Comparison of ENCODE assay signal across 8 mouse cellular contexts in genomic region chr5:139483171-139483848, GRCm38 (mm10). TPM values are rescaled to one million over a fixed set of nuclear protein-coding genes. Genes with fewer than 3 reads are reported as not detected.
A peak's percentile ranks its signal among the peaks of the same experiment; 100 is the strongest.
DNase-seq lines count a peak whose midpoint lies in the region; ATAC-seq and TF ChIP-seq lines count a peak whose summit lies in the region.

No protein-coding gene starts in this region.

- peak overlapping the region; percentile 77 for H3K4me2 ChIP-seq in embryonic facial prominence, embryonic 14.5 days (ENCODE audit: low read depth, low read length)
- peak overlapping the region; percentile 73 for H3K4me2 ChIP-seq in limb, embryonic 15.5 days
- H3K4me2 ChIP-seq in neural tube, embryonic 12.5 days (replicated peaks), result peak overlapping the region; percentile 93

- DNase-seq in layer of hippocampus, adult 2 months (ENCODE audit: low spot score in 2 of 2), result no peak
- DNase-seq in layer of hippocampus, adult 8-10 months (ENCODE audit: low spot score in 2 of 2), result no peak
- DNase-seq in embryonic facial prominence, embryonic 14.5 days (ENCODE audit: low spot score), result no peak
- no peak for DNase-seq in right cerebral cortex, postnatal 14 days
- no peak for DNase-seq in adrenal gland, postnatal 14 days
- no peak for DNase-seq in adrenal gland, adult 2 months

- TF ChIP-seq CTCF in layer of hippocampus, adult 2 months (conservative IDR thresholded peaks at IDR 0.05), result no peak

- H3K36me3 ChIP-seq in embryonic facial prominence, embryonic 14.5 days (ENCODE audit: control insufficient read depth, insufficient read depth, low read length), result peaks cover 41% of the 10 kb centered on the region
- H3K36me3 ChIP-seq in limb, embryonic 15.5 days, result peaks cover 40% of the 10 kb centered on the region
- H3K36me3 ChIP-seq in neural tube, embryonic 12.5 days, result peaks cover 41% of the 10 kb centered on the region

- WGBS in embryonic facial prominence, embryonic 14.5 days, result 57% methylated on average over 14 of the region's 14 CpGs
- WGBS in limb, embryonic 15.5 days, result 53% methylated on average over 14 of the region's 14 CpGs
- 60% methylated on average over 14 of the region's 14 CpGs for WGBS in neural tube, embryonic 12.5 days

- H3K9ac ChIP-seq in embryonic facial prominence, embryonic 14.5 days (ENCODE audit: low read depth, low read length), result peak overlapping the region; percentile 86
- peak overlapping the region; percentile 80 for H3K9ac ChIP-seq in limb, embryonic 15.5 days
- peak overlapping the region; percentile 79 for H3K9ac ChIP-seq in neural tube, embryonic 12.5 days

- ATAC-seq in embryonic facial prominence, embryonic 14.5 days (ENCODE audit: low read depth), result no peak
- no peak for ATAC-seq in limb, embryonic 15.5 days (ENCODE audit: insufficient number of reproducible peaks, low FRiP score, low TSS enrichment, low read depth)
- ATAC-seq in neural tube, embryonic 12.5 days (ENCODE audit: low FRiP score, low read depth), result no peak

- peaks cover 8% of the 10 kb centered on the region for H3K4me1 ChIP-seq in embryonic facial prominence, embryonic 14.5 days (ENCODE audit: control insufficient read depth, insufficient read depth, low read length)
- H3K4me1 ChIP-seq in limb, embryonic 15.5 days, result peaks cover 16% of the 10 kb centered on the region
- peaks cover 11% of the 10 kb centered on the region for H3K4me1 ChIP-seq in neural tube, embryonic 12.5 days

- peak overlapping the region; percentile 94 for H3K4me3 ChIP-seq in layer of hippocampus, adult 2 months
- peak overlapping the region; percentile 99 for H3K4me3 ChIP-seq in embryonic facial prominence, embryonic 14.5 days (ENCODE audit: low read depth, low read length)
- H3K4me3 ChIP-seq in limb, embryonic 15.5 days, result peak overlapping the region; percentile 81
- H3K4me3 ChIP-seq in neural tube, embryonic 12.5 days, result peak overlapping the region; percentile 89

- H3K27ac ChIP-seq in layer of hippocampus, adult 2 months, result peak overlapping the region; percentile 93; the same call in 1 of the 2 replicates
- H3K27ac ChIP-seq in embryonic facial prominence, embryonic 14.5 days (replicated peaks; ENCODE audit: low read depth, low read length), result no peak overlapping the region; the same call in 1 of the 2 replicates
- H3K27ac ChIP-seq in limb, embryonic 15.5 days, result no peak overlapping the region
- H3K27ac ChIP-seq in neural tube, embryonic 12.5 days, result no peak overlapping the region

- peaks cover 9% of the 10 kb centered on the region for H3K9me3 ChIP-seq in embryonic facial prominence, embryonic 14.5 days (ENCODE audit: control insufficient read depth, low read length)
- H3K9me3 ChIP-seq in limb, embryonic 15.5 days, result no peaks in the 10 kb centered on the region
- peaks cover 15% of the 10 kb centered on the region for H3K9me3 ChIP-seq in neural tube, embryonic 12.5 days

- no peaks in the 10 kb centered on the region for H3K27me3 ChIP-seq in embryonic facial prominence, embryonic 14.5 days (replicated peaks; ENCODE audit: control insufficient read depth, insufficient read depth, low read length)
- H3K27me3 ChIP-seq in limb, embryonic 15.5 days, result no peaks in the 10 kb centered on the region
- no peaks in the 10 kb centered on the region for H3K27me3 ChIP-seq in neural tube, embryonic 12.5 days (replicated peaks)

RNA-seq across cellular contexts. Expression of gene Zfand2a, which starts 1.0 kb away (rescaled TPM):
- 10 to 100 TPM; 56.5 to 63.1 TPM for total RNA-seq in layer of hippocampus, adult 2 months (2021)
- total RNA-seq in layer of hippocampus, adult 8-10 months (2022), result 10 to 100 TPM; 53.9 to 60.2 (median 54.8) TPM
- 5.4 and 10.8 TPM in 2 replicates for polyA plus RNA-seq in embryonic facial prominence, embryonic 14.5 days (2014; fragmentation: Nextera tagmentation; extraction: Ambion mirVana)
- polyA plus RNA-seq in limb, embryonic 15.5 days (2015; fragmentation: Nextera tagmentation; extraction: Ambion mirVana), result 9.6 and 9.9 TPM in 2 replicates
- 10.1 and 15.2 TPM in 2 replicates for polyA plus RNA-seq in neural tube, embryonic 12.5 days (2016; fragmentation: Nextera tagmentation; extraction: Ambion mirVana)
- 23.2 and 24.1 TPM in 2 replicates for total RNA-seq in adrenal gland, postnatal 14 days (2021)
- total RNA-seq in adrenal gland, adult 2 months (2021), result 10 to 100 TPM; 27.5 to 44.8 TPM
- 11.5 and 14.8 TPM in 2 replicates for polyA plus RNA-seq in adrenal gland, adult 2 months (2012; rRNA removed)

RNA-seq across cellular contexts. Expression of gene 3110082I17Rik, which starts 23.0 kb away (rescaled TPM):
- total RNA-seq in layer of hippocampus, adult 2 months (2021), result 10 to 100 TPM; 17.1 to 18.1 TPM
- 10 to 100 TPM; 13.7 to 22.1 (median 17.1) TPM for total RNA-seq in layer of hippocampus, adult 8-10 months (2022)
- polyA plus RNA-seq in embryonic facial prominence, embryonic 14.5 days (2014; fragmentation: Nextera tagmentation; extraction: Ambion mirVana), result 24.7 and 30.9 TPM in 2 replicates
- polyA plus RNA-seq in limb, embryonic 15.5 days (2015; fragmentation: Nextera tagmentation; extraction: Ambion mirVana), result 30.8 and 35.6 TPM in 2 replicates
- polyA plus RNA-seq in neural tube, embryonic 12.5 days (2016; fragmentation: Nextera tagmentation; extraction: Ambion mirVana), result 23.7 and 24.1 TPM in 2 replicates
- 9.6 and 11.2 TPM in 2 replicates for total RNA-seq in adrenal gland, postnatal 14 days (2021)
- total RNA-seq in adrenal gland, adult 2 months (2021), result 10 to 100 TPM in 1 of 2 experiments, 1 to 10 TPM in 1; 8.6 to 14.8 TPM
- 9.8 and 10.6 TPM in 2 replicates for polyA plus RNA-seq in adrenal gland, adult 2 months (2012; rRNA removed)

RNA-seq across cellular contexts. Expression of gene Uncx, which starts 60.0 kb away (rescaled TPM):
- total RNA-seq in layer of hippocampus, adult 2 months (2021), result not detected
- total RNA-seq in layer of hippocampus, adult 8-10 months (2022), result not detected
- 2.5 and 2.9 TPM in 2 replicates for polyA plus RNA-seq in embryonic facial prominence, embryonic 14.5 days (2014; fragmentation: Nextera tagmentation; extraction: Ambion mirVana)
- 0.20 and 0.35 TPM in 2 replicates for polyA plus RNA-seq in limb, embryonic 15.5 days (2015; fragmentation: Nextera tagmentation; extraction: Ambion mirVana)
- 92.9 and 107 TPM in 2 replicates for polyA plus RNA-seq in neural tube, embryonic 12.5 days (2016; fragmentation: Nextera tagmentation; extraction: Ambion mirVana)
- 0.15 TPM in 1 of 2 replicates, not detected in the other for total RNA-seq in adrenal gland, postnatal 14 days (2021)
- not detected for total RNA-seq in adrenal gland, adult 2 months (2021)
- 0.04 TPM in 1 of 2 replicates, not detected in the other for polyA plus RNA-seq in adrenal gland, adult 2 months (2012; rRNA removed)
